Mouse (Mus musculus) heart, embryonic 11.5 days (tissue): Measurements from ENCODE around the gene Disp3. TPM values are rescaled to one million over a fixed set of nuclear protein-coding genes. Genes with fewer than 3 reads are reported as not detected.

Experiments used
- ATAC-seq: fragments of 200-750 bp; cut with Nextera tagmentation; replicated peaks from 2 replicates; pipeline ENCODE4 v1.8.0; 2017; ENCODE audit warnings: moderate library complexity; ENCODE audit not compliant: insufficient number of reproducible peaks, low FRiP score, low TSS enrichment
- H3K27ac ChIP-seq: fragments of 300-500 bp; sonication (generic); 2 replicates; pipeline ENCODE4 v1.5.1; 2014; ENCODE audit warnings: mild to moderate bottlenecking, low read depth, low read length
- H3K27me3 ChIP-seq: fragments of 300-500 bp; sonication (generic); 2 replicates; pipeline ENCODE4 v1.6.1; 2014; ENCODE audit warnings: mild to moderate bottlenecking, low read length, mixed read lengths; ENCODE audit not compliant: control insufficient read depth, insufficient read depth
- H3K36me3 ChIP-seq: fragments of 300-500 bp; sonication (generic); 2 replicates; pipeline ENCODE4 v1.6.1; 2014; ENCODE audit warnings: mild to moderate bottlenecking, low read length, moderate library complexity, mixed read lengths; ENCODE audit not compliant: control insufficient read depth, insufficient read depth
- H3K4me1 ChIP-seq: fragments of 300-500 bp; sonication (generic); 2 replicates; pipeline ENCODE4 v1.6.1; 2014; ENCODE audit warnings: low read length; ENCODE audit not compliant: control insufficient read depth, insufficient read depth
- H3K4me2 ChIP-seq: fragments of 300-500 bp; sonication (generic); 2 replicates; pipeline ENCODE4 v1.6.1; 2014; ENCODE audit warnings: mild to moderate bottlenecking, moderate library complexity
- H3K4me3 ChIP-seq: fragments of 300-500 bp; sonication (generic); 2 replicates; pipeline ENCODE4 v1.5.1; 2014; ENCODE audit warnings: low read depth, low read length
- H3K9ac ChIP-seq: fragments of 300-500 bp; sonication (generic); 2 replicates; pipeline ENCODE4 v1.6.1; 2014; ENCODE audit warnings: mild to moderate bottlenecking, low read depth, low read length, moderate library complexity
- H3K9me3 ChIP-seq: fragments of 300-500 bp; sonication (generic); replicated peaks from 2 replicates; pipeline ENCODE4 v1.6.1; 2016; ENCODE audit warnings: low read length; ENCODE audit not compliant: control insufficient read depth
- WGBS: fragments of 180-500 bp; shearing (Covaris S2); extraction: QIAGEN DNeasy Blood & Tissue Kit; methylation state at CpG from one replicate; pipeline ENCODE4 v1.1.7; 2014; ENCODE audit not compliant: insufficient replicate concordance; 5-methylcytosine and 5-hydroxymethylcytosine counted together
- polyA plus RNA-seq: library from polyadenylated mRNA; unstranded; fragments of >200 nt; fragmentation: Nextera tagmentation; extraction: Ambion mirVana; gene quantifications from 2 replicates; pipeline ENCODE4 v1.2.1, GENCODE M21; 2014

Gene Disp3
- polyA plus RNA-seq, 1 experiment from 2014 or later, result not detected

DNA sequence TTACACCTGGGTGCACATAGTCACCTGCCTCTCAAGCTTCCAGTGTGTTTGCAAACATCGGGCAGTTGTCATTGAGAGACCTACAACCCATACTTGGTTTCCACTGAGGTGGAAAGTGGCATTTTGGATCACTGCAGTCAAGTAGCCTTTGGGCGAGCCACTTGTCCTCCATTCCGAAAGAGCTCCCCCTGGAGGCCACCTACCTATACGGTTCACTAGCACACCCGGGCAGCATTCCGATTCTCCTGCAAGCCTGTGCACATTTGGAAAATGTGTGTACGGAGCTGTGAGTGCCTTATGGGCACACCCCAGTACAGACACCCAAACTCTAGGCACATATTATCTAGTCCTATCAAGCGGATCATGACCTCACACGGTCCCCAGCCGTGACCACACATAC lies 38.4 kb downstream of the Disp3 start:
- Histone ChIP-seq H3K4me2 (no peak overlapping the region), H3K36me3 (no peaks in the 10 kb centered on the region), H3K27ac (no peak overlapping the region), H3K4me1 (no peaks in the 10 kb centered on the region), H3K27me3 (0 out of 2 replicates have a peak, but pooled peaks cover 3% of the 10 kb centered on the region), H3K9ac (no peak overlapping the region), H3K4me3 (no peak overlapping the region), H3K9me3 (peaks cover 4% of the 10 kb centered on the region; the same call in 1 of the 2 replicates)
- no peak for ATAC-seq
- WGBS, result 32% methylated on average over 10 of the region's 10 CpGs

DNA sequence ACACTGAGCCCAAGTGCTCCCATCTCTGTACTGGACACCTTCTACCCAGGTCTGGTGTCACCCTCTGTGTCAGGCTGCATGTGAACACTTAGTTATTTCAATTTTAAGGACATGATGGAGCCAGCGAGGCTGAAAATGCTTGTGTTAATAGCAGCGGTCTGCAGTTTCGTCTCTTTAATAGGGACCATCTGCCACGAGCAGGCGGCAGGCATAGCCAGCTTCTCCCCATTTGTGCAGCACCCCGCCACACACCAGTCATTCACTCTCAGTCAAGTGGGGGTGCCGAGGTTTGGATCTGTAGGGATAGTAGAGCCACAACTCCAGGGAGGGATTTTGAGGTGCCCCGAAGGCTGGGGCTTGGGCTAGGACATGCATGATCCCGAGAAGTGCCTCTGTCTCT lies 47.4 kb downstream of the Disp3 start:
- 69% methylated on average over 9 of the region's 9 CpGs for WGBS
- no peak overlapping the region for H3K27ac ChIP-seq
- no peak overlapping the region for H3K9ac ChIP-seq
- no peaks in the 10 kb centered on the region for H3K4me1 ChIP-seq
- no peaks in the 10 kb centered on the region for H3K36me3 ChIP-seq
- no peak overlapping the region for H3K4me2 ChIP-seq
- no peak overlapping the region for H3K4me3 ChIP-seq
- no peaks in the 10 kb centered on the region for H3K9me3 ChIP-seq
- H3K27me3 ChIP-seq, result no peaks in the 10 kb centered on the region; the same call in 1 of the 2 replicates
- no peak for ATAC-seq

- H3K4me3 ChIP-seq, result no peak overlapping the region
- no peak overlapping the region for H3K27ac ChIP-seq
- H3K4me2 ChIP-seq, result no peak overlapping the region
- no peaks in the 10 kb centered on the region for H3K4me1 ChIP-seq
- no peak overlapping the region for H3K9ac ChIP-seq
- WGBS, result 84% methylated on average over 10 of the region's 10 CpGs
- H3K9me3 ChIP-seq, result no peaks in the 10 kb centered on the region
- H3K27me3 ChIP-seq, result no peaks in the 10 kb centered on the region; the same call in 1 of the 2 replicates
- ATAC-seq, result no peak
- no peaks in the 10 kb centered on the region for H3K36me3 ChIP-seq
Measured at GRCm38 (mm10) chr4:148239474-148240130, 48.2 kb downstream of the Disp3 start.

DNA sequence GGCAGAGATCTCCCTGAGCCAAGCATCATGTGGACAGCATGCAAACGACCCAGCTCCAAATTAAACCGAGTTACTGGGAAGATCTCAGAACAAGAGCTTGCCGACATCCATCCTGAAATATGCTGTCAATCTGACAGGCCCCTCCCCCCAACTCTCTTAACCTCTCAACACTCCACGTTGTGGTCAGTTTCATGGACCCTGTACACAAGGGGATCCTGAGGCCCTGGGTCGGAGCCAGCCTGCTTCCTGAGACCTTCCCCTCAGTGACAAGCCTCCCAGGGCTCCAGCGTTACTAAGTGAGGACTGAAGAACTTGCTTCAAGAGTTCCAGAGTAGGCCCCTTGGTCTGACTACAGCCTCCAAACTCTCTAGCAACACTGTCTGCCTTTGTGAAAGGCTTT lies 48.8 kb downstream of the Disp3 start:
- H3K27me3 ChIP-seq, result no peaks in the 10 kb centered on the region; the same call in 1 of the 2 replicates
- no peak overlapping the region for H3K4me3 ChIP-seq
- H3K27ac ChIP-seq, result no peak overlapping the region
- no peaks in the 10 kb centered on the region for H3K4me1 ChIP-seq
- H3K4me2 ChIP-seq, result no peak overlapping the region
- no peak for ATAC-seq
- no peaks in the 10 kb centered on the region for H3K36me3 ChIP-seq
- no peak overlapping the region for H3K9ac ChIP-seq
- H3K9me3 ChIP-seq, result no peaks in the 10 kb centered on the region
- WGBS, result 45% methylated on average over 6 of the region's 6 CpGs

- ATAC-seq, result no peak
- WGBS, result 47% methylated on average over 9 of the region's 9 CpGs
Measured at GRCm38 (mm10) chr4:148238218-148238617, 49.5 kb downstream of the Disp3 start.

GRCm38 (mm10) chr4:148236664-148237063 lies 51.1 kb downstream of the Disp3 start:
- Histone ChIP-seq H3K36me3 (no peaks in the 10 kb centered on the region), H3K27ac (no peak overlapping the region), H3K27me3 (no peaks in the 10 kb centered on the region; the same call in 1 of the 2 replicates), H3K9ac (no peak overlapping the region), H3K4me2 (no peak overlapping the region), H3K4me1 (no peaks in the 10 kb centered on the region), H3K4me3 (no peak overlapping the region), H3K9me3 (no peaks in the 10 kb centered on the region)
- no peak for ATAC-seq
- 78% methylated on average over 8 of the region's 8 CpGs for WGBS

More at GRCm38 (mm10) chr4:148238218-148238617, 49.5 kb downstream of the Disp3 start:
- Histone ChIP-seq H3K36me3 (no peaks in the 10 kb centered on the region), H3K4me1 (no peaks in the 10 kb centered on the region), H3K27ac (no peak overlapping the region), H3K27me3 (no peaks in the 10 kb centered on the region; the same call in 1 of the 2 replicates), H3K4me3 (no peak overlapping the region), H3K9me3 (no peaks in the 10 kb centered on the region), H3K4me2 (no peak overlapping the region), H3K9ac (no peak overlapping the region)

DNA sequence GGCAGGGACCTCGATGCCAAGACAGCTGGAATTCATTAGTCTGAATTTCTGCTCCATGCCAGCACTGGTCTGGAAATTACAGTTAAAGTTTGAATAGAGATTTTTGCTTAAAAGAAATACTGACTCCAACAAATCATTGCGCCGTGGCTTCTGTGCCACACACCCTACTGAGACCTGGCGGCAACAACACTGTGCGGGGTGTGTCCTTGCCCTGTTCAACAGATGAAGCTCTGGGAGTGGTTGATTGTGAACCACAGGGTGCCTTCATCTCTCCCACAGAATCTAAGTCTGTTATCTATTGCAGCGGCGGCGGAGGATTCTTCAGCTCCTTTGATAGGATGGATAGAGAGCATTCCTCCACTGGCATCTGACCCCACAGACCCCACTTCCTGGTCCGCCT lies 54.7 kb downstream of the Disp3 start:
- ATAC-seq, result no peak
- H3K9me3 ChIP-seq, result no peaks in the 10 kb centered on the region
- no peaks in the 10 kb centered on the region for H3K4me1 ChIP-seq
- H3K36me3 ChIP-seq, result no peaks in the 10 kb centered on the region
- H3K27me3 ChIP-seq, result no peaks in the 10 kb centered on the region; the same call in 1 of the 2 replicates
- no peak overlapping the region for H3K4me2 ChIP-seq
- H3K27ac ChIP-seq, result no peak overlapping the region
- 72% methylated on average over 9 of the region's 9 CpGs for WGBS
- H3K9ac ChIP-seq, result no peak overlapping the region
- H3K4me3 ChIP-seq, result no peak overlapping the region

GRCm38 (mm10) chr4:148232615-148233014 lies 55.1 kb downstream of the Disp3 start:
- no peak overlapping the region for H3K9ac ChIP-seq
- H3K9me3 ChIP-seq, result no peaks in the 10 kb centered on the region
- no peaks in the 10 kb centered on the region; the same call in 1 of the 2 replicates for H3K27me3 ChIP-seq
- H3K4me1 ChIP-seq, result no peaks in the 10 kb centered on the region
- 56% methylated on average over 10 of the region's 10 CpGs for WGBS
- no peak overlapping the region for H3K4me2 ChIP-seq
- no peaks in the 10 kb centered on the region for H3K36me3 ChIP-seq
- no peak overlapping the region for H3K4me3 ChIP-seq
- H3K27ac ChIP-seq, result no peak overlapping the region
- no peak for ATAC-seq

- H3K4me1 ChIP-seq, result no peaks in the 10 kb centered on the region
- H3K4me2 ChIP-seq, result no peak overlapping the region
- no peak overlapping the region for H3K9ac ChIP-seq
- no peak for ATAC-seq
- 60% methylated on average over 4 of the region's 4 CpGs for WGBS
- no peak overlapping the region for H3K27ac ChIP-seq
- H3K9me3 ChIP-seq, result no peaks in the 10 kb centered on the region
- no peak overlapping the region for H3K4me3 ChIP-seq
- no peaks in the 10 kb centered on the region for H3K36me3 ChIP-seq
- no peaks in the 10 kb centered on the region; the same call in 1 of the 2 replicates for H3K27me3 ChIP-seq
Measured at GRCm38 (mm10) chr4:148232124-148232523, 55.6 kb downstream of the Disp3 start.
